Mouse (Mus musculus): Measurements from ENCODE around the gene Fam19a5. TPM values are rescaled to one million over a fixed set of nuclear protein-coding genes. Genes with fewer than 3 reads are reported as not detected.

The Fam19a5 gene
- polyA plus RNA-seq, 1 experiment: 1.8 TPM

DNA sequence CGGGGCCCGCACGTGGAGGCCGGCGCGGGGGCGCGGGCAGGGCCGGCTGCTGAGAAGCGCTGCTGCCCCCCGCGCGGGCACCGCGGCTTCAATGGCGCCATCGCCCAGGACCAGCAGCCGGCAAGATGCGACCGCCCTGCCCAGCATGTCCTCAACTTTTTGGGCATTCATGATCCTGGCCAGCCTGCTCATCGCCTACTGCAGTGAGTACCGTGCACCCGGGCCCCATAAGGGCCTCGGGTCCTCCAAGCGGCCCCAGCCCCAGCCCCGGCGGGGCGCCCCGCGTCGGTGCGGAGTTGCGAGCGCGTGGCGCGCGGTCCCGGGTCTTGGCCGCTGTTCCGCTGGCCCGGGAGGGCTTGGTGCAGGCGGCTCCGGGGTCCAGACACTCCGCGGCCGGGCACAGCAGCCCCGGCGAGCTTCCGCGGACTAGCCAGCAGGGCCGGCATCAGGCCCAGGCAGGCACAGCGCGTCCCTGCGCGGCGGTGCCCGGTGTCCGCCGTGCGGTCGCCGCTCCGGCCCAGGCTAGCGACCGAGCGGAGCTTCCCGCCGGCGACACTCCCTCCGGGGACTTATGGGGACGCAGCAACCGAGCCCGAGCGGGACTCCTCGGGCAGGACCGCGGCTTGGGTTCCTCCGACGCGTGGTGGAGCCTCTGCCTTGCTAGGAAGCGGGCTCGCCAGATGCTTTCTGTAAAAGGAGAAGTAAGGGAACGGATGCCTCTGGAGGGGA is 466 bp downstream of the Fam19a5 start:
- H3K36me3 ChIP-seq (ENCODE audit: control insufficient read depth, insufficient read depth, low read length): no peaks in the 10 kb centered on the region
- 5% methylated on average over 82 of the region's 84 CpGs for WGBS
- TF ChIP-seq CTCF (IDR thresholded peaks at IDR 0.05; ENCODE audit: extremely low read depth, insufficient read length, insufficient replicate concordance, low read depth, low read length) (no peak), POLR2A (IDR thresholded peaks at IDR 0.05; ENCODE audit: low read depth, low read length) (no peak)
- no peak overlapping the region for H3K4me3 ChIP-seq (ENCODE audit: low read depth, low read length)
- no peaks in the 10 kb centered on the region for H3K4me1 ChIP-seq (ENCODE audit: control insufficient read depth, insufficient read depth, insufficient read length, low read length)
- H3K27me3 ChIP-seq (ENCODE audit: control insufficient read depth, insufficient read depth, low read length): no peaks in the 10 kb centered on the region
- H3K27ac ChIP-seq (ENCODE audit: insufficient read depth, low read depth, low read length): no peak overlapping the region

DNA sequence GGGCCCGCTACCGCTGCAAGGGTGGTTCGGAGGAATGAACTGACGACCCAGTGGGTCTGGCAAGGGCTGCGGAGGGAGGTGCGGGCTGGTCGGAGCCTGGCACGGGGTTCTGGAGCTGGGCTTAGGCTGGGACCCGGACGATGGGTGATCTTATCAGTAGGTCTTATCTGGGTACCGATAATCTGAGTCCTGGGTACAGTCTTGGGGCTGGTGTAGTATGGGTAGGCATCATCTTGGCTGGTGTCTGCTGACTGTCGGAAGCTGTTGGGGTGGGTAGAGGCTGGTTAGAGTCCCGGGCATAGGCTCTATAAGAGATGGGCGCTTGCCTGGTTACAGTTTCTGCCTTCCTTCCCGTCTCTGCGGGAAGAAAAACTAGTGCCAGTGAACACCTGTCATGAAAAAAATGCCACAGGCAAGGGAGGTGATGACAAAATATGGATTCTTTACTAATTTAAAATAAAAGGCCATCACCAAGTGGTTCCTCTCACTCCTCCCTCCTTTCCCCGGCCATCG is 1.1 kb downstream of the Fam19a5 start:
- H3K27me3 ChIP-seq (ENCODE audit: control insufficient read depth, insufficient read depth, low read length): no peaks in the 10 kb centered on the region
- H3K4me1 ChIP-seq (ENCODE audit: control insufficient read depth, insufficient read depth, insufficient read length, low read length): no peaks in the 10 kb centered on the region
- H3K27ac ChIP-seq (ENCODE audit: insufficient read depth, low read depth, low read length): no peak overlapping the region
- no peaks in the 10 kb centered on the region for H3K36me3 ChIP-seq (ENCODE audit: control insufficient read depth, insufficient read depth, low read length)
- H3K4me3 ChIP-seq (ENCODE audit: low read depth, low read length): no peak overlapping the region
- no peak for TF ChIP-seq CTCF (IDR thresholded peaks at IDR 0.05; ENCODE audit: extremely low read depth, insufficient read length, insufficient replicate concordance, low read depth, low read length)
- TF ChIP-seq POLR2A (IDR thresholded peaks at IDR 0.05; ENCODE audit: low read depth, low read length): no peak
- 13% methylated on average over 18 of the region's 18 CpGs for WGBS

DNA sequence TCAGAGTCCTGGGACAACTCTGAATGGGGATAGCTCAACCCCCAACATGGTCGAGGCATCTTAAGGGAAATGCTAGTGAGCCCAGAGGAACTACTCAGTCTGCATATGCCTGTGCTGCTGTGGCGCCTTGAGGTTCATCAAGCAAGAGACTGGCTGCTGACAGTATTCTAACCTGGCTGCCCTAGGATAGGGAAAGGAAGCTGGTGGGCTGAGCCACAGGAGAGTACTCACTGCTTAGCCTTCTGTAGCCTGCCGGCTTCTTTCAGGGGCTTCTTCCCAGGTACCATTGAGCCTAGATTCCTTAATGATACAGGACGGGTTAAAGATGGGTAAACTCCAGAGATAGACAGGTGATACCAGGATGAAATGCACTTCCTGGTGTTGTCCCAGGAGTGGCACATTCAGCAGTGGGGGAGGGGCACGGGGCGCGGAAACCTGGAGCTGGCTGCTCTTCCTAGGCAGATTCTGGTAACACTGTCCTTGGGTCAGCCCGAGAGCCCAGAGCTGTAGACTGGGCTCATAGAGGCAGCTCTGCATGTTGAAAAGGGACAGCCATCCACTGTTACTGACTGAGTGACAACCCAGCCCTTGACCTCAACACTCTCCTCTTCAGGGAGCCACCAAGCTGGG is 1.7 kb downstream of the Fam19a5 start:
- WGBS: 26% methylated on average over 8 of the region's 8 CpGs

DNA sequence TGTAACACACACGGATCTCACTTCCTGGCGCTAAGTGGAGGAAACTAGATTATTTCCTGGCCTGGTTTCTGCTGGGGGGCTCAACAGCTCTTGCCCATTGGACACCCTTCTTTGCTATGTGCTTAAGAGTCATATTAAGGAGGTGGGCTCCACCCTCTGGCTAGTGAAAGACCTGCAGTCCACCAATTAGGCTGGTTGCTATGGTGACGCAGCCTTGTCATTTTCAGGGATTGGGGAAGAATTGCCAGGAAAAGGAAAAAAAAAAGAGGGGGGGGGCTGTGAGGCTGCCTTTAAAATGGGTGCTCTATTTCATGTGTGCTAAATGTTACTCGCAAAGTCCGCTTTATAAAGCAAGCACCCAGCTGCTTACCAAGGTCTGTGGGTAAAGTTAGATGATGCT is 2.9 kb downstream of the Fam19a5 start:
- Histone ChIP-seq H3K27ac (ENCODE audit: insufficient read depth, low read depth, low read length) (no peak overlapping the region), H3K4me3 (ENCODE audit: low read depth, low read length) (no peak overlapping the region), H3K4me1 (ENCODE audit: control insufficient read depth, insufficient read depth, insufficient read length, low read length) (no peaks in the 10 kb centered on the region), H3K27me3 (ENCODE audit: control insufficient read depth, insufficient read depth, low read length) (no peaks in the 10 kb centered on the region), H3K36me3 (ENCODE audit: control insufficient read depth, insufficient read depth, low read length) (no peaks in the 10 kb centered on the region)
- no peak for TF ChIP-seq POLR2A (IDR thresholded peaks at IDR 0.05; ENCODE audit: low read depth, low read length)
- no peak for TF ChIP-seq CTCF (IDR thresholded peaks at IDR 0.05; ENCODE audit: extremely low read depth, insufficient read length, insufficient replicate concordance, low read depth, low read length)
- WGBS: 49% methylated on average over 5 of the region's 5 CpGs

More for the DNA sequence above, 1.7 kb downstream of the Fam19a5 start:
- no peaks in the 10 kb centered on the region for H3K4me1 ChIP-seq (ENCODE audit: control insufficient read depth, insufficient read depth, insufficient read length, low read length)
- H3K27me3 ChIP-seq (ENCODE audit: control insufficient read depth, insufficient read depth, low read length): no peaks in the 10 kb centered on the region
- H3K4me3 ChIP-seq (ENCODE audit: low read depth, low read length): no peak overlapping the region
- H3K36me3 ChIP-seq (ENCODE audit: control insufficient read depth, insufficient read depth, low read length): no peaks in the 10 kb centered on the region
- H3K27ac ChIP-seq (ENCODE audit: insufficient read depth, low read depth, low read length): no peak overlapping the region
- no peak for TF ChIP-seq POLR2A (IDR thresholded peaks at IDR 0.05; ENCODE audit: low read depth, low read length)
- TF ChIP-seq CTCF (IDR thresholded peaks at IDR 0.05; ENCODE audit: extremely low read depth, insufficient read length, insufficient replicate concordance, low read depth, low read length): no peak

DNA sequence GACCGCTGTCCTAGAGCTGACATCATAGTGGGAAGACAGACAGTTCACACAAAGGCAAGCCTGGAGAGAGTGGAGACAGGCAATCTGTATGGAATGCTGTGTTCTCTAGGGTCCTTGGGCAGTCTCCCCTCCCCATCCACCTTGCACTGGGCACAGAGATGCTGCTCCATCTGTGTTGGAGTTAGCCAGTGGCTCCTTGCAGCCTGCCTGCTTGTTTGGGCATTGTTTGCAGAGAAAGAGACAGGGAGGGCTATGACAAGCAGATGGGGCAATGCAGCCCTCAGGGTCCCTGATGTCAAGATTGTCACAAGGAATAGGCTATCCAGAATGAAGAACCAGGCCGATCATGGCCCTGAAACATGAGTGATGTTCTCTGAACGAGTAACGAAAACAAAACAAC is 5.6 kb downstream of the Fam19a5 start:
- TF ChIP-seq POLR2A (IDR thresholded peaks at IDR 0.05; ENCODE audit: low read depth, low read length) (no peak), CTCF (IDR thresholded peaks at IDR 0.05; ENCODE audit: extremely low read depth, insufficient read length, insufficient replicate concordance, low read depth, low read length) (no peak)
- Histone ChIP-seq H3K4me3 (ENCODE audit: low read depth, low read length) (no peak overlapping the region), H3K36me3 (ENCODE audit: control insufficient read depth, insufficient read depth, low read length) (no peaks in the 10 kb centered on the region), H3K27me3 (ENCODE audit: control insufficient read depth, insufficient read depth, low read length) (no peaks in the 10 kb centered on the region), H3K4me1 (ENCODE audit: control insufficient read depth, insufficient read depth, insufficient read length, low read length) (no peaks in the 10 kb centered on the region), H3K27ac (ENCODE audit: insufficient read depth, low read depth, low read length) (no peak overlapping the region)
- WGBS: 81% methylated on average over 4 of the region's 4 CpGs

DNA sequence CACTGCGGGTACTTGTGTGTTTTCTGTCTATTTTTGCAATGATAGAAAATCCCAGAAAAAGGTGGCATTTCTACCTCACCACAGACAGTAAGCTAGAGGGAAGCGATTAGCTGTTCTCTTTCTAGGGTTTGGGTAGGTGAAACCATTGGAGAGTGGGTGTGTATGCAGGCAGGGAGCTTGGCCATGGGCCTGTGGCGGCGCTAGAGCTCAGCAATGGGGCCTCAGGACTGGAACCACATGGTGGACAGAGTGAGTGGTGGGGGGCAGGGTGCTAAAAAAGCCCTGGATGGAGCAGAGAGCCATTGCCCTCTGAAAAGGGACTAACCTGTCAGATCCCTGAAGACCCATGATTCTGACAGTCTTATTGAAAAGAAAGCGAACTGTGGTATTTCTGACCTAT is 6.7 kb downstream of the Fam19a5 start:
- Histone ChIP-seq H3K27me3 (ENCODE audit: control insufficient read depth, insufficient read depth, low read length) (no peaks in the 10 kb centered on the region), H3K4me1 (ENCODE audit: control insufficient read depth, insufficient read depth, insufficient read length, low read length) (no peaks in the 10 kb centered on the region), H3K27ac (ENCODE audit: insufficient read depth, low read depth, low read length) (no peak overlapping the region), H3K36me3 (ENCODE audit: control insufficient read depth, insufficient read depth, low read length) (no peaks in the 10 kb centered on the region), H3K4me3 (ENCODE audit: low read depth, low read length) (no peak overlapping the region)
- WGBS: 41% methylated on average over 5 of the region's 5 CpGs
- TF ChIP-seq CTCF (IDR thresholded peaks at IDR 0.05; ENCODE audit: extremely low read depth, insufficient read length, insufficient replicate concordance, low read depth, low read length): no peak
- no peak for TF ChIP-seq POLR2A (IDR thresholded peaks at IDR 0.05; ENCODE audit: low read depth, low read length)

DNA sequence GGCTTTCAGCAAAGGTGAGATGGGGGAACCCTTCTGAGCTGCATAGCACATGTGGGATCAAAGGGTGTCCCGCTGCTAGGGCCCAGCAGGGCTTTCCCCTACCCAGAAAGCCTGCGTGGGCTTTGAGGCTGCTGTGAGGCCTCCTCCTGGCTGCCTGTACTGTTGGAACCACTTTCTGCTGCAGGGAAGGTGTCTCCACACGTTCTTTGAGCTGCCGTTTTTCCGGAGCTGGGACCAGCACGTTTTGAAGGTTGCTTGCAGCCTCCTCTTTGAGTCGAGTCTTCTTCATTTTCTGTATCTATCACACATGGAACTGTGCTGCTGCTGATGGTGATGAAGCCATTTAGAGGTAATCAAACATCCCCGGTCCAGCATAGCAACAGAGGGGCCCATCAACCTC is 7.5 kb downstream of the Fam19a5 start:
- WGBS: 40% methylated on average over 8 of the region's 8 CpGs
- TF ChIP-seq CTCF (IDR thresholded peaks at IDR 0.05; ENCODE audit: extremely low read depth, insufficient read length, insufficient replicate concordance, low read depth, low read length) (no peak), POLR2A (IDR thresholded peaks at IDR 0.05; ENCODE audit: low read depth, low read length) (no peak)
- H3K27me3 ChIP-seq (ENCODE audit: control insufficient read depth, insufficient read depth, low read length): no peaks in the 10 kb centered on the region
- H3K4me1 ChIP-seq (ENCODE audit: control insufficient read depth, insufficient read depth, insufficient read length, low read length): no peaks in the 10 kb centered on the region
- no peak overlapping the region for H3K27ac ChIP-seq (ENCODE audit: insufficient read depth, low read depth, low read length)
- H3K4me3 ChIP-seq (ENCODE audit: low read depth, low read length): no peak overlapping the region
- H3K36me3 ChIP-seq (ENCODE audit: control insufficient read depth, insufficient read depth, low read length): no peaks in the 10 kb centered on the region
